Mouse (Mus musculus) megakaryocyte-erythroid progenitor cell, adult 5-6 weeks (primary cell): ENCODE data around the gene Endou. TPM values are rescaled to one million over a fixed set of nuclear protein-coding genes. Genes with fewer than 3 reads are reported as not detected.

Experiments
- ATAC-seq: replicated peaks from 2 replicates; pipeline ENCODE4 v1.8.0; 2016; ENCODE audit warnings: mild to moderate bottlenecking, inconsistent platforms; ENCODE audit not compliant: severe bottlenecking, poor library complexity, low FRiP score, low TSS enrichment
- total RNA-seq, 2 experiments: library from RNA; stranded (forward) in 1 of 2; stranded (reverse) in 1 of 2; fragments of 200-1000, 215-1000 nt in 1 of 2; fragments of >200 nt in 1 of 2; fragmentation: Nextera tagmentation in 1 of 2; gene quantifications; 2 replicates each; pipeline ENCODE4 v1.2.3; 2014 to 2017

The Endou gene
- 0.87 TPM in 1 of 2 replicates, not detected in the other for total RNA-seq (2014; fragmentation: Nextera tagmentation)
- not detected in 2 replicates for total RNA-seq (2017)

DNA sequence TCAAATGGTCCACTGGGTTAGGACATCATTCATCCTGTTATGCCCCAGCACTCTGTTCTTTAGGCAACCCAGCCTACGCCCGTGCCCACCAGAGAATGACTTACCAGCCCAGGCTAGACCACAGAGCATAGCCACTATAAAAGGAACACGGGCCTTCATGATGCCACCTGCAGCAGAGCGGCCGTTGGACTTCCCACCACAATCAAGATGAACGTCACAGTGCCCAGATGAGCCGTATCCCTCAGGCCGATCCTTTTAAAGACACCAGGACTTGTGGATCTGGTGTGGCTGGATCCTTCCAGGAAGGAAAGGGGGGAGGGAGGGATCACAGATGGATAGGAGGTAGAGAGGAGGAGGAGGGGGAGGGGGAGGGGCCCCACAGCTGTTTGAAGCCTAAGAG lies at the start of gene Endou:
TSS of gene Endou (minus strand) at position 229 of the 400 bp plus-strand sequence.
- no peak for ATAC-seq

- ATAC-seq, result no peak
Observed at GRCm38 (mm10) chr15:97780611-97781031, 49.5 kb upstream of the Endou start.

DNA sequence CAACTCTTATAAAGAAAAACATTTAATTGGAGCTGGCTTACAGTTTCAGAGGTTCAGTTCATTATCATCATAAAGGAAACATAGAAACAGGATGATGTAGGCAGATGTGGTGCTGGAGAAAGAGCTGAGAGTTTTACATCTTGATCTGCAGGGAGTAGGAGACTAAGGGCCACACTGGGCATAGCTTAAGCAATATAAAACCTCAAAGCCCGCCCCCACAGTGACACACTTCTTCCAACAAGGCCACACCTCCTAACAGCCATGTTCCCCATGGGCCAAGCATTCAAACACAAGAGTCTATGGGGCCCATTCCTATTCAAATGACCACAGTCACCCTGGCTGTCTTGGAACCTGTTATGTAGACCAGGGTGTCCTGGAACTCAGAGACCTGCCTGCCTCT lies 48.4 kb upstream of the Endou start:
- no peak for ATAC-seq

DNA sequence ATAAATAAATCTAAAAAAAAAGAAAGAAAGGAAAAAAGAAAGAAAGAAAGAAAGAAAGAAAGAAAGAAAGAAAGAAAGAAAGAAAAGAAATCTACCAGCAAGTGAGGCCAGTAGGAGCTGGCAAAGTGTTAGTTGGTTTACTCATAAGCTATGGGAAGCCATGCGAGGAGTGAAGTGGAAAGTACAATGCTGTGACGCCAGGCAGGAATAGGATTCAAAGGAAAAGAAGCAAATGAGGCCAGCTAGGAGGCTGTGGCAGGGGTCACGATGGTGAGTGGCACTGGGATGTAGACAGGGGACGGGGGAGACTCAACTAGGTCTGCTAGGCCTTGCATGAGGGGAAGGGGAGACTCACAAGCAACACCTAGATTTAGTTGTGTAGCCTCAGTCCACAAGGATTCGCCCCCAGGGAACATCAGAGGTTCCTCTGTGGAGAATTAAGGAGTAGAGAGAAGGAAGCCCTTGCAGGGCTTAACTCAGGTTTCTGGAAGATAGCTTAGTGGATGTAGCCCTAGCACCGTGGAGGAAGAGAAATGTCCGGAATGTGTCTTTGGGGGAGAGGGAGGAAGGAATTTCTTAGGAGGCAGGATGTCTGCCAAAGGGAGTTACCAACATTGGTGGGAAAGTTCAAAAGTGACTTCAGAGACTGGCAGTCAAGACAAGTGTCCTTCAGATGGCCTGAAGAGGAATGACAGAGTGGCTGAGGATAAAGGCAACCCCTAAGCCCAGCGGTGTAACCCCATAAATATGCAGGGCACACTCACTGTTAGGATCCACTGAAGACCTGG lies 47.4 kb upstream of the Endou start, which contains the start of gene Slc48a1:
TSS of gene Slc48a1 (plus strand) at position 210 of the 788 bp plus-strand sequence.
- ATAC-seq, result no peak

DNA sequence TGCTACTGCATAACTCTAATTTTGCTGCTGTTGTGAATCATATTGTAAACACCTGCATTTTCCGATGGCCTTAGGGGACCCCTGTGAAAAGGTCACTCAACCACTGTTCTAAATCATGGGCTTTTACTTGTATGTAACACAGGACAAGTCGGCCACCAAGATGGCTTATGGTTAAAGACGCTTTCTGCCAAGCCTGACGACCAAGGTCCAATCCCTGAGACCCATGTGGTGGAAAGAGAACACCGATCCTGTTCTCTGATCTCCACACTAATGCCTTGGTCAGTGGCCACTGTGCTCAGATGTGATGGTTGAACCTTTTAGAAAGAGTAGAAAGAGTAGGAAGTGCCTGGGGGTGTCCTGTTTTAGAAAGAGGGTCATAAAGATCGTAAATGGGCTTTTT lies 45.8 kb upstream of the Endou start:
- no peak for ATAC-seq

- ATAC-seq, result peak; percentile 81
Observed at GRCm38 (mm10) chr15:97776514-97776913, 45.4 kb upstream of the Endou start.

DNA sequence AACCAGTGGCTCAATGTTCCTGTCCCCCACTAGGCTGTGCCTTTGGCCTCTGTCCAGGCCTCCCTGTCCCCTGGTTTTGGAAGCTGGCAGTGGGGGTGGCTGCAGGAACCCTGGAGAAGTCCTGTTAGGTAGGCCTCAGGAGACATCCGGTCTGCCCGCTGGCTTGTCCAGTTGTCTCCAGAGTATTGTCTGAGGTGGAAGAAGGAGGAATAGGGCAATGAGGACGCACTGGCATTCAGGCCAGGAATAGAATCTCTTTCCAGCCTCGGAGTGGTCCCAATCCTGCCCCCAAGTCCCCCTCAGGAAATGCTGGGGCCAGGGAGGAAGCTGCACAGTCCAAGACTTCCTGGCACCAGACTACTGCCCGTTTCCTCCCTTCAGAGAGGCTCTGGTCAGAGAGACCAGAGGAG lies 42.8 kb upstream of the Endou start:
- no peak for ATAC-seq

- ATAC-seq, result no peak
Observed at GRCm38 (mm10) chr15:97773108-97773507, 42.0 kb upstream of the Endou start.

DNA sequence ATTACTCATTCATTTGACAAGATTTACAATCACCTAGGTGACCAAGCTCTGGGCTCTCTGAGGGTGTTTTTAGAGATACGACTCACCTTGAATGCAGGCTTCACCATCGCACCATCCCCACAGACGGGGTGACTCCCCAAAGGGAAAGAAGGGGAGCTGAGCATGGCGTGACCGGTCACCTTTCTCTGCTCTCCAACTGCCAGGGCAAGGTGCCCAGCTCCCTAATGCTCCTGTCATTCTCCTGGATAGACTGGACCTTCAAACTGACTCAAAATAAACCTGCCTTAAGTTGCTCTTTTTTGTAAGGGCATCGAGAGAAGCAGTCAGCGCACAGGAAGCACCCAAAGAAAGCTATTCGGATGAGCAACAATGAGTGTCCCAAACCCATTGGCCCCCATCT lies 39.1 kb upstream of the Endou start:
- no peak for ATAC-seq

DNA sequence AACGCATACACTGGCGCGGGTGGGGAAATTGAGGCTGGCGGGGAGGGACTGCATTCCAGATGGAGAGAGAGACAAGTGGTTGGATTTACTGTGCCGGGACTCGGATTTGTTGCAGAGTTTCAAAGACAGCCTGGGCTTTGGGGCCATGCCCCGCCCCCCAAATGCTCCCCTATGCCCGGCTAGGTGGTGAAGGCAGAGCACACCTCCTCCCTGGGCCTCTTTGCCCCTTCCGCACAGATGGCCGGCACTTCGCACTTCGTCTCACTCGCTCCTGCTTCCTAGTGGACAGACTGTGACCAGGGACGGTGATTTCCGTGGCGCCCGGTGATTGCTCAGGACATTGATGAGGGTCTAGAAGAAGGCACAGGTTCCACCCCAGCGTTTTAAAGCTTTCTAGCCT lies 37.1 kb upstream of the Endou start:
- ATAC-seq, result peak; percentile 7; the same call in 1 of the 2 replicates

- peak; percentile 77 for ATAC-seq
Observed at GRCm38 (mm10) chr15:97767280-97768186, 36.4 kb upstream of the Endou start, which contains the start of gene Rapgef3. Rapgef3 (minus strand) TSS chr15:97767972.

- ATAC-seq, result no peak
Observed at GRCm38 (mm10) chr15:97766594-97767279, 35.6 kb upstream of the Endou start.

DNA sequence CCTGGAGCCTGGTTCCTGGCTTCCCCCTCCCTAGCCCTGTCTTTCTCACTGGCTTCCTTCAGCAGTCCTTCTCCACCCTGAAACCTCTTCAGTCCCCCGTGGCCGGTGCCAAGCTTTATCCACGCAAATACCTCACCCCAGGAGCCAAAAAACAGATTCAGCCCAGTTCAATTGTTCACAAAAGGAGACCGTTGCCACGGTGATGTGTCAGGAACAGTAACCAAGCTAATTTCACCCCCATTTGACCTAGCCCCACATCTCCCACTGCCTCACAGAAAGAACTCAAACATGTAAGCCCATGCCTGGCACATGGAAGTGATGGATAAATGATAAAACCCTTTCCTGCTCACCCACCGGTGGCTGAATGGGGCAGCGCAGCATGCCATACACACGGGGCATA lies 35.1 kb upstream of the Endou start:
- ATAC-seq, result no peak

DNA sequence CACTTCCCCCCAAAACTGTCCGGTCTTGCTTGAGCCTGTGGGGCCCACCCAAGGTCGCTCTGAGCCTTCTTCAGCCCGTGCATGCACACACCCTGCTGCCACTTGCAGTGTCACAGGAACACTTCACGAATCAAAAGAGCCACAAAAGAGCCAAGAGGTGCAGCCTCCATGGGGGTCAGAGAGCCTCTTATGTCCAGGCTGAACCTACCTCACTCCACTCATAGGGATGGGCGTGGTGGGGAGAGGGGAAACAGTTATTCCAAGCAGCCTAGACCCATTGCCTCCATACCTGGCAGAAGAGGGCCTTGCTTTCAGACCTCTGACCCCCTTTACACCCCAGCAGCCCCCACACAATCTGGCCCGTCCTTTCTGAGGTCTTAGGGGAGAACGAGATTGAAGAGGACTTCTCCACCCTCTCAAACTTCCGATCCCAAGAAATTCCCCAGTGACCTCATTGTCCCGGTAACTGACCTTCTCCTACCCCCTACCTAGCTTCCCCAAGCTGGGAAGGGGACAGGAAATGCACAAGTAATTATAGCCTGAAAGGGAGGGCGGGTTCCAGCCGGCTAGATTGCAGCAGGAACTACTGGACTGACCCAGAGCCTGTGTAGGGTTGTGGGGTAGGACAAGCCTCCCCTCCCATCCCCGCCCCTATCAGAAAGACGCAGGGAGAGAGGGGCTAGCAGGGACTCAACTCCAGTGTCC lies 34.1 kb upstream of the Endou start:
- ATAC-seq, result no peak

DNA sequence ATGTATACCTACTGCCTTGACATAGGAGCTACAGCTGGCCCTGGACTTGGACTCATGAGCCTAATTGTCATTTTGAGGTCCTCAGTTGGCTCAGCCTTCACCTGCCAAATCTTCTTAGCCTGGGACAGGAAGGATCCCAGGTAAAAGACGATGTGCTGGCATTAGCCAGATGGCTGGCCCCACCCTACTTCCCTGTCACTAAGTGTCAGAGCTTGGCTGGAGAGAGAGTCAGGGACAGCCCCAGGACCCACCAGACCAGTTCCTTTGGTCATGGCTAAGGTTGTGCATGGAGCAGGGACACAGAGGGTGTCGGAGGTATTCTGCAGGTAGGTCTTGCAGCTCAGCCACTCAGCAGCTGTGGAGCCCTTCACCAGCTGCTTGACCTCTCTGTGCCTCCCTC lies 33.4 kb upstream of the Endou start:
- no peak for ATAC-seq

- ATAC-seq, result no peak
Observed at GRCm38 (mm10) chr15:97763256-97764049, 32.3 kb upstream of the Endou start.

GRCm38 (mm10) chr15:97762733-97763132 lies 31.6 kb upstream of the Endou start:
- ATAC-seq, result no peak

- ATAC-seq, result no peak
Observed at GRCm38 (mm10) chr15:97761438-97761837, 30.3 kb upstream of the Endou start.
